In genomic region chr16:10781862-10782371, GRCm38 (mm10) we compare ENCODE assay signal across 11 mouse cellular contexts. TPM values are rescaled to one million over a fixed set of nuclear protein-coding genes. Genes with fewer than 3 reads are reported as not detected.
A peak's percentile ranks its signal among the peaks of the same experiment; 100 is the strongest.
DNase-seq lines count a peak whose midpoint lies in the region; ATAC-seq lines count a peak whose summit lies in the region.
"Had no signal": no experiment of that assay in that cellular context is flagged by ENCODE, and none has a peak within 500 bp of the region (broad histone marks: within the 10 kb centered on the region; RNA-seq: fewer than 3 reads in every experiment).

No protein-coding gene starts in this region.

- WGBS in heart, embryonic 11.5 days (ENCODE audit: insufficient replicate concordance) = 24% methylated on average over 9 of the region's 9 CpGs

- peaks cover 50% of the 10 kb centered on the region for H3K4me1 ChIP-seq in heart, embryonic 11.5 days (ENCODE audit: control insufficient read depth, insufficient read depth, low read length)

- peak overlapping the region; percentile 73 for H3K27ac ChIP-seq in heart, embryonic 11.5 days (ENCODE audit: low read depth, low read length)

- H3K27me3 ChIP-seq in heart, embryonic 11.5 days (ENCODE audit: control insufficient read depth, insufficient read depth, low read length) = no peaks in the 10 kb centered on the region; the same call in 1 of the 2 replicates

- intact Hi-C loops in heart, postnatal 10 days (cut with DNase I) = no loop called here

- H3K9ac ChIP-seq in heart, embryonic 11.5 days (ENCODE audit: low read depth, low read length) = peak overlapping the region; percentile 30

- no peaks in the 10 kb centered on the region for H3K9me3 ChIP-seq in heart, embryonic 11.5 days (replicated peaks; ENCODE audit: control insufficient read depth, low read length)

- ATAC-seq in heart, embryonic 11.5 days (replicated peaks; ENCODE audit: insufficient number of reproducible peaks, low FRiP score, low TSS enrichment) = no peak
- ATAC-seq in granulocyte monocyte progenitor cell, adult 5-6 weeks (replicated peaks; ENCODE audit: poor library complexity, severe bottlenecking) = no peak

- peak overlapping the region; percentile 92 for H3K4me2 ChIP-seq in heart, embryonic 11.5 days

- DNase-seq in heart, postnatal 10 days = no peak
- peak; percentile 31 for DNase-seq in retina, embryonic 14.5 days (ENCODE audit: low spot score)
- no peak for DNase-seq in retina, postnatal 1 day
- peak; percentile 54 for DNase-seq in forelimb bud, embryonic 11.5 days (ENCODE audit: low read depth, low spot score)
- peak; percentile 66 for DNase-seq in thymus, postnatal 25 days
- DNase-seq in cerebellum, postnatal 14 days = no peak
- DNase-seq: cerebellum, adult 9-11 months; gastrocnemius, postnatal 25 days; lung, adult 18-20 months had no signal

- H3K36me3 ChIP-seq in heart, embryonic 11.5 days (ENCODE audit: control insufficient read depth, insufficient read depth, low read length) = no peaks in the 10 kb centered on the region

- H3K4me3 ChIP-seq in heart, embryonic 11.5 days (ENCODE audit: low read depth, low read length) = no peak overlapping the region

RNA-seq across cellular contexts. Expression of gene Socs1, which starts 3.4 kb away (rescaled TPM):
- 4.8 and 5.3 TPM in 2 replicates for polyA plus RNA-seq in heart, embryonic 11.5 days (2014; fragmentation: Nextera tagmentation; extraction: Ambion mirVana)
- total RNA-seq in heart, postnatal 10 days (2021) = 1 to 10 TPM; 1.2 to 1.5 TPM
- 0.41 TPM in 1 of 2 replicates, not detected in the other for total RNA-seq in granulocyte monocyte progenitor cell, adult 5-6 weeks (2014; fragmentation: Nextera tagmentation)
- 1.2 TPM in 2 replicates for total RNA-seq in granulocyte monocyte progenitor cell, adult 5-6 weeks (2017)

RNA-seq across cellular contexts. Expression of gene Tnp2, which starts 6.5 kb away (rescaled TPM):
- not detected in 2 replicates for polyA plus RNA-seq in heart, embryonic 11.5 days (2014; fragmentation: Nextera tagmentation; extraction: Ambion mirVana)
- total RNA-seq in heart, postnatal 10 days (2021) = not detected
- total RNA-seq in granulocyte monocyte progenitor cell, adult 5-6 weeks (2014; fragmentation: Nextera tagmentation) = not detected in 2 replicates
- not detected in 2 replicates for total RNA-seq in granulocyte monocyte progenitor cell, adult 5-6 weeks (2017)
- total RNA-seq: gastrocnemius, postnatal 25 days had no signal

RNA-seq across cellular contexts. Expression of gene Prm3, which starts 8.8 kb away (rescaled TPM):
- polyA plus RNA-seq in heart, embryonic 11.5 days (2014; fragmentation: Nextera tagmentation; extraction: Ambion mirVana) = not detected in 2 replicates
- not detected for total RNA-seq in heart, postnatal 10 days (2021)
- not detected in 2 replicates for total RNA-seq in granulocyte monocyte progenitor cell, adult 5-6 weeks (2014; fragmentation: Nextera tagmentation)
- not detected in 2 replicates for total RNA-seq in granulocyte monocyte progenitor cell, adult 5-6 weeks (2017)
- total RNA-seq: gastrocnemius, postnatal 25 days had no signal

RNA-seq across cellular contexts. Expression of gene Prm2, which starts 14.0 kb away (rescaled TPM):
- polyA plus RNA-seq in heart, embryonic 11.5 days (2014; fragmentation: Nextera tagmentation; extraction: Ambion mirVana) = not detected in 2 replicates
- not detected for total RNA-seq in heart, postnatal 10 days (2021)
- total RNA-seq in granulocyte monocyte progenitor cell, adult 5-6 weeks (2014; fragmentation: Nextera tagmentation) = not detected in 2 replicates
- not detected in 2 replicates for total RNA-seq in granulocyte monocyte progenitor cell, adult 5-6 weeks (2017)
- total RNA-seq: gastrocnemius, postnatal 25 days had no signal

RNA-seq across cellular contexts. Expression of gene Prm1, which starts 23.7 kb away (rescaled TPM):
- not detected in 2 replicates for polyA plus RNA-seq in heart, embryonic 11.5 days (2014; fragmentation: Nextera tagmentation; extraction: Ambion mirVana)
- total RNA-seq in heart, postnatal 10 days (2021) = not detected
- total RNA-seq in granulocyte monocyte progenitor cell, adult 5-6 weeks (2014; fragmentation: Nextera tagmentation) = not detected in 2 replicates
- not detected in 2 replicates for total RNA-seq in granulocyte monocyte progenitor cell, adult 5-6 weeks (2017)
- total RNA-seq: gastrocnemius, postnatal 25 days had no signal

Comparison
In these comparisons a context has a peak if more than half of its experiments do, and no peak if none do; other contexts are left out.
1. DNase-seq: peak in retina, embryonic 14.5 days (single experiment), forelimb bud, embryonic 11.5 days (single experiment) and thymus, postnatal 25 days (single experiment); none in heart, postnatal 10 days (0 of 2), retina, postnatal 1 day (single experiment) and cerebellum, postnatal 14 days (0 of 2).